Mouse (Mus musculus): ENCODE data around the gene Anapc15. TPM values are rescaled to one million over a fixed set of nuclear protein-coding genes. Genes with fewer than 3 reads are reported as not detected.
"Not testable (repeated sequence)": the region's sequence is repeated elsewhere in the genome, so short reads cannot be mapped to it uniquely, and the experiment has no call there.

Anapc15 gene
- polyA plus RNA-seq, 1 experiment, result 97.5 TPM

DNA sequence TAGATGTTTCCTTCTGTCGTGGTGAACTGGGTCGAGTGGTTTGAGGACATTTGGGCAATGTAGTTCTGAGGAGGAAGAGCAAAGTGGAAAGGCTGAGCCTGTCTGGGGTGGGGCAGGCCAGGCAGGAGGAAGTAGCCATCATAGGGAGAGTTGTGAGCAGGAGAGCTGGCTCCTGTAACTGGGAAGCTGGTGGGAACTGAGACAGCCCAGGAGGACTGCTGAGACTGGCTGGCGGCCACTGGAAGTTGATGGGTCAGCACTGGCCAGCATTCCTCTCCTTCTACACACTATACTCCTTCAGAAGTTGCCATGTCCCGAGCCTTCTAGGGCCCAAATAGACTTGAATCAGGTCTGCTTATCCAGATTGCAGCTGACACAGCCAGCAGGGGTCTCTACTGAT, 44.9 kb downstream of the Anapc15 start:
- 24% methylated on average over 4 of the region's 4 CpGs for WGBS
- peak overlapping the region; percentile 60 for H3K27ac ChIP-seq (ENCODE audit: control insufficient read depth, insufficient read depth, low read depth, low read length, poor library complexity)
- TF ChIP-seq POLR2A (IDR thresholded peaks at IDR 0.05; ENCODE audit: borderline replicate concordance, control insufficient read depth, low read depth, low read length) (no peak), CTCF (IDR thresholded peaks at IDR 0.05; ENCODE audit: control insufficient read depth, insufficient read depth, low read length) (no peak)
- H3K4me3 ChIP-seq (replicated peaks; ENCODE audit: control insufficient read depth, low read depth, low read length), result no peak overlapping the region
- H3K4me1 ChIP-seq (ENCODE audit: control insufficient read depth, insufficient read depth, low read length), result peaks cover 4% of the 10 kb centered on the region; the same call in 1 of the 2 replicates

DNA sequence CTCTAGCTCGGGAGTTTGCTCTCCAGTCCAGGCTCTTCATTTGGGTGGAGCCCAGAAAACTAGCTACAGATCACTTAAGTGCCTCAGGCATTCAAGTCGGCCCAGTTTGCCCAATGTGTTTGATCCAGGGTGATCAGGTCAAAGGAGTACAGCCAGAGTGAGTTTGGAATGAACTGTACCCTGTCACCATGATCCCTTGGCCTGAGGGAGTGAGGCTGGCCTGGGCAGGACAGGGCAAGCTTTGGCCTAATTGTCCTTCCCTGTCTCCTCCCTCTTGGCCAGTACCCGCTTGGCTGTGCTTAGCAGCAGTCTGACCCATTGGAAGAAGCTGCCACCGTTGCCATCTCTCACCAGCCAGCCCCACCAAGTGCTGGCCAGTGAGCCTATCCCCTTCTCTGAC, 46.6 kb downstream of the Anapc15 start:
- H3K4me1 ChIP-seq (ENCODE audit: control insufficient read depth, insufficient read depth, low read length), result peaks cover 4% of the 10 kb centered on the region; the same call in 1 of the 2 replicates

DNA sequence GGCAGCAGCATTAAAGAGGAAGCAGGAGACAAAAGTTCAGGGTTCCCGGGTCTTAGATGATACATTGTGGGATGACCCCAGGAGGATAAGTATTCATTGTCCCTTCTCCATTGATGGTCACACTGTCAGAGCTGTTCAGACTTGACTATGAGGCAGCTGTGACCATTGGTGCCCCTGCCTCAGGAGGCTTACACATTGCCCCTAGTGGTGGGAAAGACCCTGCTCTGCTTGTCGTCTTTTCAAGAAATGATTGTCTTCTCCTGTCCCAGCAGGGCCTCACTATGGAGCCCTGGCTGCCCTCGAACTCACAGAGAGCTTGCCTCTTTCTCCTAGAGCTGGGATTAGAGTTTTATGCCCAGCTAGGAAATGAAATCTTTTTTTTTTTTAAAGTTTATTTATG, 48.5 kb downstream of the Anapc15 start:
- 80% methylated on average over 3 of the region's 3 CpGs for WGBS
- Histone ChIP-seq H3K27ac (ENCODE audit: control insufficient read depth, insufficient read depth, low read depth, low read length, poor library complexity) (no peak overlapping the region), H3K4me1 (ENCODE audit: control insufficient read depth, insufficient read depth, low read length) (peaks cover 2% of the 10 kb centered on the region), H3K4me3 (replicated peaks; ENCODE audit: control insufficient read depth, low read depth, low read length) (no peak overlapping the region)
- TF ChIP-seq POLR2A (IDR thresholded peaks at IDR 0.05; ENCODE audit: borderline replicate concordance, control insufficient read depth, low read depth, low read length) (no peak), CTCF (IDR thresholded peaks at IDR 0.05; ENCODE audit: control insufficient read depth, insufficient read depth, low read length) (peak; percentile 28; the same call in 1 of the 2 replicates)

More for the DNA sequence above, 46.6 kb downstream of the Anapc15 start:
- WGBS, result 88% methylated on average over 4 of the region's 4 CpGs
- no peak overlapping the region for H3K4me3 ChIP-seq (replicated peaks; ENCODE audit: control insufficient read depth, low read depth, low read length)
- no peak overlapping the region for H3K27ac ChIP-seq (ENCODE audit: control insufficient read depth, insufficient read depth, low read depth, low read length, poor library complexity)
- TF ChIP-seq CTCF (IDR thresholded peaks at IDR 0.05; ENCODE audit: control insufficient read depth, insufficient read depth, low read length), result no peak
- no peak for TF ChIP-seq POLR2A (IDR thresholded peaks at IDR 0.05; ENCODE audit: borderline replicate concordance, control insufficient read depth, low read depth, low read length)

DNA sequence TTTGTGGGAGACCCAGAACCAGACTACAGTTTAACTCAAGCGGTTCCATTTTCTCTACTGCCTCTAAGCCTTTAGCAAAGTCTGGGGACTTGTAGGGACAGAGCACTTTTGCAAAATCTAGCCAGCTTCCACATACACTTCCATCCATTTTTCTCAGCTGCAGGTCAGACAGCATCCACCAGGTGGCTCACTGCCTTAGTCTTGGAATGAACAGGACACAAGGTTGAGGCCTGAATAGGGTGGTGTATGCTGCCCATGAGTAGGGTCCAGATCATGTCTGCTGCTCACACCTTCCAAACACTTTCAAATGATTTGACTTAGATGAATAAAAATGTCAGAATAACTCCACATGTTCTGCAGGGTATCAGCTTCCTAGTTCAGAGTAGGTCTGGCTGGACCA, 54.6 kb downstream of the Anapc15 start:
- no peak for TF ChIP-seq POLR2A (IDR thresholded peaks at IDR 0.05; ENCODE audit: borderline replicate concordance, control insufficient read depth, low read depth, low read length)
- TF ChIP-seq CTCF (IDR thresholded peaks at IDR 0.05; ENCODE audit: control insufficient read depth, insufficient read depth, low read length), result peak; percentile 76
- Histone ChIP-seq H3K4me1 (ENCODE audit: control insufficient read depth, insufficient read depth, low read length) (no peaks in the 10 kb centered on the region; the same call in 1 of the 2 replicates), H3K27ac (ENCODE audit: control insufficient read depth, insufficient read depth, low read depth, low read length, poor library complexity) (no peak overlapping the region), H3K4me3 (replicated peaks; ENCODE audit: control insufficient read depth, low read depth, low read length) (no peak overlapping the region)
- 31% methylated on average over 1 of the region's 1 CpGs for WGBS

DNA sequence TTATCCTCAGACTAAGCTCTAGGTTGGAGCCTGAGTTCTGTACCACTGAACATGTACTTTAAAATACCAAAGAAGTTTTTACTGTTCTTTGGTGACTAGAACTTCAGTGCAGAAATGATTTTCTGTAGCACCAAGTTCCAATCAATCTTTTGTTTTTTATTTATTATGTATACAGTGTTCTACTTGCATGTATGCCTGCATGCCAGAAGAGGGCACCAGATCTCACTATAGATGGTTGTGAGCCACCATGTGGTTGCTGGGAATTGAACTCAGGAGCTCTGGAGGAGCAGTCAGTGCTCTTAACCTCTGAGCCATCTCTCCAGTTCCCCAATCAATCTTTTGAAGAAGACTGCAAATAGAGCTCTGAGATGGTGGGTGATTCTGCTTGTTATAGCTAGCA, 62.4 kb downstream of the Anapc15 start:
- H3K4me1 ChIP-seq (ENCODE audit: control insufficient read depth, insufficient read depth, low read length); H3K27ac ChIP-seq (ENCODE audit: control insufficient read depth, insufficient read depth, low read depth, low read length, poor library complexity); H3K4me3 ChIP-seq (replicated peaks; ENCODE audit: control insufficient read depth, low read depth, low read length): not testable (repeated sequence)

DNA sequence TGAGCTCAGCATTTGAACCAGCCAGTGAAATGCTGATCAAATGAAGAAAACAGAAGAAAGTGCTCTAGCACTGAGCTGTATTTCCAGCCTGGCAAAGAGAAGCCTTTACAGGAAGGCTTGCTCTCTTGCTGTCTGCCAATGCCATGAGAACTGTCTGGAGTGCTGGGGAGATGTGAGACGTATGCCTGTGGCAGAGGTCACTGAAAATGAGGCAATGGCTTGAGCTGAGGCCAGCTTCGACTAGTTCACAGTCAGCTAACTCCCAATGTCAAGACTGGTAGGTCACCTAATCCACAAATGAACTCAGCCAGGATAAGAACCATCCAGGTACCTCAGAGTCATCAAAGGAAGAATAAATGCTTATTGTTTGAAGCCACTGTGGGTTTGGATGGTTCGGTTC, 64.6 kb downstream of the Anapc15 start:
- WGBS, result 88% methylated on average over 3 of the region's 3 CpGs
- Histone ChIP-seq H3K4me3 (replicated peaks; ENCODE audit: control insufficient read depth, low read depth, low read length) (no peak overlapping the region), H3K27ac (ENCODE audit: control insufficient read depth, insufficient read depth, low read depth, low read length, poor library complexity) (no peak overlapping the region), H3K4me1 (ENCODE audit: control insufficient read depth, insufficient read depth, low read length) (no peaks in the 10 kb centered on the region)
- no peak for TF ChIP-seq CTCF (IDR thresholded peaks at IDR 0.05; ENCODE audit: control insufficient read depth, insufficient read depth, low read length)
- TF ChIP-seq POLR2A (IDR thresholded peaks at IDR 0.05; ENCODE audit: borderline replicate concordance, control insufficient read depth, low read depth, low read length), result no peak

DNA sequence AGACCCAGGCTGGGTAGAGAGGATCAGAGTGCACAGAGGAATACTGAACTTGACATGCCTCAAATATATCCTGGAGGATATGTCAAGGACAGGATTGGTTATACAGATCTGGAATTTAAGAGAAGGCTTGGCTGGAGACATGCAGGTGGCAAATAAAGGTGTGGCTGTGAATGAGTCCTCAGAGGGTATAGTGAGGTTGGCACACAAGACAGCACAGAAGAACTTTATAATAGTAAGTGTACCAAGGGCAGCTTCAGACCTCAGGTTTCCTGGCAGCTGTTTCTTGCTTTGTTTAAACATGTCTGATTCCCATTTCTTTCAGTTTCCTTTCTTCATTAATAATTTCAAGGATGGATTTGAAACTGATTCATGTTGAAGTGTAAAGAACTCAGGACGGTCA, 69.0 kb downstream of the Anapc15 start:
- H3K4me3 ChIP-seq (replicated peaks; ENCODE audit: control insufficient read depth, low read depth, low read length), result no peak overlapping the region
- WGBS, result 79% methylated on average over 1 of the region's 1 CpGs
- TF ChIP-seq POLR2A (IDR thresholded peaks at IDR 0.05; ENCODE audit: borderline replicate concordance, control insufficient read depth, low read depth, low read length) (no peak), CTCF (IDR thresholded peaks at IDR 0.05; ENCODE audit: control insufficient read depth, insufficient read depth, low read length) (no peak)
- no peak overlapping the region for H3K27ac ChIP-seq (ENCODE audit: control insufficient read depth, insufficient read depth, low read depth, low read length, poor library complexity)
- peaks cover 2% of the 10 kb centered on the region for H3K4me1 ChIP-seq (ENCODE audit: control insufficient read depth, insufficient read depth, low read length)

DNA sequence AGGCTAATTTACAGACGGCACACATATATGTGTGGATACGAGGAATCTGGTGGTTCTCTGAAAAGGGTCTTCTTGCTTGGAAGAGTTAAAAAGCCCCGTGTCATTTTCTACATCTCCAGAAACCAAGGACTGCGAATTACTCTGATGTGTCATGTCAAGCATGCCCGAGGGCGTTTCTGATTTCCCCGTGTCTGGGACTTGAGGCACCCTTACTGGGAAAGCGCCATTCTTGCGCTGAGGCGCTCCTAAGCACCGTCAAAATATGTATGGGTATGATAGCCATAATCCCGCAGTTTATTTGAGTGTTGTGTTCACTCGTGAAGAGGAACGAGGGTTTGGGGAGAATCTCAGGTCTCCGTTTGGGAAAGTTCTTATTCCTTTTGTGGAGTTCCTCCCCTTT, 69.8 kb downstream of the Anapc15 start:
- Histone ChIP-seq H3K4me1 (ENCODE audit: control insufficient read depth, insufficient read depth, low read length) (peaks cover 2% of the 10 kb centered on the region), H3K27ac (ENCODE audit: control insufficient read depth, insufficient read depth, low read depth, low read length, poor library complexity) (peak overlapping the region; percentile 23), H3K4me3 (replicated peaks; ENCODE audit: control insufficient read depth, low read depth, low read length) (peak overlapping the region; percentile 79)
- TF ChIP-seq POLR2A (IDR thresholded peaks at IDR 0.05; ENCODE audit: borderline replicate concordance, control insufficient read depth, low read depth, low read length) (no peak), CTCF (IDR thresholded peaks at IDR 0.05; ENCODE audit: control insufficient read depth, insufficient read depth, low read length) (no peak)
- WGBS, result 2% methylated on average over 15 of the region's 15 CpGs

DNA sequence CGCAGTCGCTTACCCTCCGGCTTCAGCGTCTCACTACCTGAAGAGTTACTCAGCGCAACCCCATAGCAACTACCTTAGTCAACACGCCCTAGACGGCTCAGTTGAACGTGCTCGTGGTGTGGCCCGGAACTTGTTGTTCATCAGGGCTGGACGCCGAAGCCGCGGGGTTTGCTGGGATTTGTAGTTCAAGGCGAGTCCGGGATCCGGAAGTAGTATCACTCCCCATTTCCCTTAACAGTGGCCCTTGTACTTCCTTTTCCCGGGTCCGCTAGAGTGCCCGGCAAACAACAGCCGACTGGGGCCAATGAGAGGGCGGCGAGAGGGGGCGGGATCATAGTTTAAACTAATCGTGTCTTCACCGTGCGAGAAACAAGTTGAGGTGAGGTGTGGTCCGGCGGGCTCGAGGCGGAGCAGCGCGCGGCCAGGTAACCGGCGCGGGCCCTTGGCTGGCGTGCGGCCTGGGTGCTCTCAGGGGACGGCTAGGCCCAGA, 70.3 kb downstream of the Anapc15 start, which contains the start of the genes Lrrc51 and Numa1:
Gene Lrrc51, minus strand, starts transcription at position 145 of the 490 bp plus-strand sequence.
Gene Numa1, plus strand, starts transcription at position 361 of the 490 bp plus-strand sequence.
- under 1% methylated on average over 40 of the region's 40 CpGs for WGBS
- H3K4me1 ChIP-seq (ENCODE audit: control insufficient read depth, insufficient read depth, low read length), result peaks cover 2% of the 10 kb centered on the region
- peak within 1 kb of the TSS; percentile 73 for H3K27ac ChIP-seq (ENCODE audit: control insufficient read depth, insufficient read depth, low read depth, low read length, poor library complexity)
- peak within 1 kb of the TSS; percentile 79 for H3K4me3 ChIP-seq (replicated peaks; ENCODE audit: control insufficient read depth, low read depth, low read length)
- no peak for TF ChIP-seq CTCF (IDR thresholded peaks at IDR 0.05; ENCODE audit: control insufficient read depth, insufficient read depth, low read length)
- TF ChIP-seq POLR2A (IDR thresholded peaks at IDR 0.05; ENCODE audit: borderline replicate concordance, control insufficient read depth, low read depth, low read length), result peak; percentile 70; the same call in 1 of the 2 replicates
